Mouse (Mus musculus) C2C12 (cell line): Measurements from ENCODE around the gene Sec14l5.

Experiments used
- CTCF ChIP-seq: IDR thresholded peaks from one replicate; pipeline ENCODE4 v1.5.1; 2011; ENCODE audit not compliant: control insufficient read depth, insufficient read depth, insufficient read length
- USF1 ChIP-seq: IDR thresholded peaks from one replicate; pipeline ENCODE4 v1.6.1; 2011; ENCODE audit warnings: low read depth, mild to moderate bottlenecking, control low read depth, moderate library complexity

GRCm38 (mm10) chr16:5147037-5147385, at the start of gene Sec14l5:
- TF ChIP-seq CTCF (no peak), USF1 (no peak)
